Mouse (Mus musculus) myocyte (in vitro differentiated cells): Measurements from ENCODE around the gene Hoxb4.

ENCODE experiments used
- CEBPB ChIP-seq: IDR thresholded peaks from 2 replicates; pipeline ENCODE4 v1.6.1; 2011; ENCODE audit warnings: mild to moderate bottlenecking, moderate library complexity; ENCODE audit not compliant: poor library complexity, insufficient read depth, severe bottlenecking
- E2F4 ChIP-seq: IDR thresholded peaks from one replicate; pipeline ENCODE4 v1.6.1; 2011; ENCODE audit warnings: mild to moderate bottlenecking, control low read depth, moderate library complexity; ENCODE audit not compliant: insufficient read depth
- MAX ChIP-seq: IDR thresholded peaks from one replicate; pipeline ENCODE4 v1.6.1; 2011; ENCODE audit warnings: low read depth, mild to moderate bottlenecking, control low read depth
- MYOD1 ChIP-seq, 3 experiments: IDR thresholded peaks; one replicate each; pipeline ENCODE4 v1.6.1; 2011; ENCODE audit warnings: control low read depth in 2 of 3, low read depth in 2 of 3, mild to moderate bottlenecking in 2 of 3, moderate library complexity in 1 of 3; ENCODE audit not compliant: insufficient read length in 2 of 3, control insufficient read depth in 1 of 3
- MYOG ChIP-seq, 3 experiments: IDR thresholded peaks; one replicate each; pipeline ENCODE4 v1.6.1; 2011; ENCODE audit warnings: control low read depth in 2 of 3, low read depth in 2 of 3, mild to moderate bottlenecking in 2 of 3; ENCODE audit not compliant: insufficient read length in 2 of 3, control insufficient read depth in 1 of 3, insufficient read depth in 1 of 3
- POLR2A ChIP-seq: IDR thresholded peaks from one replicate; pipeline ENCODE4 v1.6.1; 2011; ENCODE audit warnings: low read depth, mild to moderate bottlenecking, control low read depth, moderate library complexity; ENCODE audit not compliant: insufficient read length
- POLR2AphosphoS2 ChIP-seq: IDR thresholded peaks from one replicate; pipeline ENCODE4 v1.6.1; 2011; ENCODE audit warnings: low read depth, control low read depth; ENCODE audit not compliant: insufficient read length
- REST ChIP-seq: IDR thresholded peaks from one replicate; pipeline ENCODE4 v1.6.1; 2011; ENCODE audit warnings: mild to moderate bottlenecking, control low read depth, moderate library complexity; ENCODE audit not compliant: insufficient read depth, insufficient read length
- TCF12 ChIP-seq: IDR thresholded peaks from one replicate; pipeline ENCODE4 v1.6.1; 2011; ENCODE audit warnings: mild to moderate bottlenecking, control low read depth; ENCODE audit not compliant: poor library complexity, insufficient read depth, severe bottlenecking
- TCF3 ChIP-seq: IDR thresholded peaks from one replicate; pipeline ENCODE4 v1.6.1; 2011; ENCODE audit warnings: low read depth, control low read depth; ENCODE audit not compliant: insufficient read length
- USF1 ChIP-seq: IDR thresholded peaks from one replicate; pipeline ENCODE4 v1.6.1; 2011; ENCODE audit warnings: low read depth, mild to moderate bottlenecking, control low read depth, moderate library complexity

GRCm38 (mm10) chr11:96278773-96279172 lies 39.3 kb upstream of the Hoxb4 start:
- TF ChIP-seq POLR2A = no peak
- TF ChIP-seq MYOG (IDR thresholded peaks at IDR 0.05; ENCODE audit: control insufficient read depth in 1 of 3, insufficient read depth in 1 of 3, insufficient read length in 2 of 3, low read depth in 2 of 3) = no peak
- no peak for TF ChIP-seq MAX
- TF ChIP-seq REST = no peak
- no peak for TF ChIP-seq POLR2AphosphoS2
- TF ChIP-seq E2F4 = no peak
- TF ChIP-seq MYOD1 (IDR thresholded peaks at IDR 0.05; ENCODE audit: control insufficient read depth in 1 of 3, insufficient read length in 2 of 3, low read depth in 2 of 3) = no peak
- no peak for TF ChIP-seq USF1
- TF ChIP-seq TCF12 = no peak
- no peak for TF ChIP-seq CEBPB
- TF ChIP-seq TCF3 = no peak
